Mouse (Mus musculus) spleen, postnatal 10 days (tissue): Measurements from ENCODE around the gene Nr2c2.
"Not testable (repeated sequence)": the region's sequence is repeated elsewhere in the genome, so short reads cannot be mapped to it uniquely, and the experiment has no call there.

Source experiments
- DNase-seq, 2 experiments: peaks; one replicate each; pipeline ENCODE4 v3.0.0; 2021 to 2022; ENCODE audit warnings: low spot score in 2 of 2

The Nr2c2 gene

GRCm38 (mm10) chr6:92091130-92091591 lies at the start of gene Nr2c2:
Gene Nr2c2, plus strand, starts transcription at chr6:92091390.
- peak; percentile 78 to 90 for DNase-seq

GRCm38 (mm10) chr6:92042055-92042454 lies 49.1 kb upstream of the Nr2c2 start:
- no peak for DNase-seq

GRCm38 (mm10) chr6:92042850-92043249 lies 48.3 kb upstream of the Nr2c2 start:
- no peak for DNase-seq

- no peak for DNase-seq
Observed at GRCm38 (mm10) chr6:92057768-92058167, 33.4 kb upstream of the Nr2c2 start.

GRCm38 (mm10) chr6:92061725-92062124 lies 29.5 kb upstream of the Nr2c2 start:
- no peak for DNase-seq

GRCm38 (mm10) chr6:92063452-92063851 lies 27.7 kb upstream of the Nr2c2 start:
- DNase-seq = no peak

GRCm38 (mm10) chr6:92064101-92064500 lies 27.1 kb upstream of the Nr2c2 start:
- DNase-seq = no peak

GRCm38 (mm10) chr6:92065721-92066496 lies 25.3 kb upstream of the Nr2c2 start:
- peak; percentile 26 to 73 for DNase-seq

- peak; percentile 66 to 83 for DNase-seq
Observed at GRCm38 (mm10) chr6:92067146-92067790, 23.9 kb upstream of the Nr2c2 start.

GRCm38 (mm10) chr6:92071121-92071839 lies 19.9 kb upstream of the Nr2c2 start:
- DNase-seq = no peak

GRCm38 (mm10) chr6:92080730-92081129 lies 10.5 kb upstream of the Nr2c2 start:
- DNase-seq = no peak

- DNase-seq = no peak
Observed at GRCm38 (mm10) chr6:92082756-92083155, 8.4 kb upstream of the Nr2c2 start.

- no peak for DNase-seq
Observed at GRCm38 (mm10) chr6:92084932-92085331, 6.3 kb upstream of the Nr2c2 start.

GRCm38 (mm10) chr6:92089141-92089540 lies 2.0 kb upstream of the Nr2c2 start:
- not testable (repeated sequence) for DNase-seq

- DNase-seq = no peak
Observed at GRCm38 (mm10) chr6:92089982-92090381, 1.2 kb upstream of the Nr2c2 start.

- DNase-seq = no peak
Observed at GRCm38 (mm10) chr6:92090497-92090896, 693 bp upstream of the Nr2c2 start.

GRCm38 (mm10) chr6:92091767-92092489 lies 738 bp downstream of the Nr2c2 start:
- DNase-seq = peak; percentile 100

GRCm38 (mm10) chr6:92092737-92093136 lies 1.5 kb downstream of the Nr2c2 start:
- no peak for DNase-seq

GRCm38 (mm10) chr6:92093869-92094268 lies 2.7 kb downstream of the Nr2c2 start:
- DNase-seq = no peak

- no peak for DNase-seq
Observed at GRCm38 (mm10) chr6:92100679-92101360, 9.6 kb downstream of the Nr2c2 start.

GRCm38 (mm10) chr6:92124547-92124946 lies 33.4 kb downstream of the Nr2c2 start:
- DNase-seq = no peak
